Mouse (Mus musculus) adrenal gland, postnatal 4 days (tissue): Measurements from ENCODE around the gene Rnf152. TPM values are rescaled to one million over a fixed set of nuclear protein-coding genes. Genes with fewer than 3 reads are reported as not detected.
A peak's percentile ranks its signal among the peaks of the same experiment; 100 is the strongest.

Experiments used
- DNase-seq, 2 experiments: peaks; one replicate each; pipeline ENCODE4 v3.0.0; 2021 to 2022; ENCODE audit warnings: low spot score in 2 of 2, mixed read lengths in 2 of 2
- long read RNA-seq, 2 experiments: library from polyadenylated mRNA; stranded (forward); transcript quantifications; one replicate each; pipeline ENCODE4 v2.0.0; 2021
- total RNA-seq, 2 experiments: library from RNA; stranded (reverse); gene quantifications; 2 replicates each; pipeline ENCODE4 v1.2.3; 2021

The Rnf152 gene
- total RNA-seq, result 1 to 10 TPM; 3.5 to 4.0 TPM
- long read RNA-seq, experiment 1, full-length matches to known transcripts, result 1 of 1 reads
- long read RNA-seq, experiment 1, partial matches to known transcripts, result 0 of 1 reads
- long read RNA-seq, experiment 1, other reads (novel, unspliced or antisense), result 0 of 1 reads
- long read RNA-seq, experiment 2, full-length matches to known transcripts, result 1 of 4 reads
- long read RNA-seq, experiment 2, partial matches to known transcripts, result 0 of 4 reads
- long read RNA-seq, experiment 2, other reads (novel, unspliced or antisense), result 3 of 4 reads

DNA sequence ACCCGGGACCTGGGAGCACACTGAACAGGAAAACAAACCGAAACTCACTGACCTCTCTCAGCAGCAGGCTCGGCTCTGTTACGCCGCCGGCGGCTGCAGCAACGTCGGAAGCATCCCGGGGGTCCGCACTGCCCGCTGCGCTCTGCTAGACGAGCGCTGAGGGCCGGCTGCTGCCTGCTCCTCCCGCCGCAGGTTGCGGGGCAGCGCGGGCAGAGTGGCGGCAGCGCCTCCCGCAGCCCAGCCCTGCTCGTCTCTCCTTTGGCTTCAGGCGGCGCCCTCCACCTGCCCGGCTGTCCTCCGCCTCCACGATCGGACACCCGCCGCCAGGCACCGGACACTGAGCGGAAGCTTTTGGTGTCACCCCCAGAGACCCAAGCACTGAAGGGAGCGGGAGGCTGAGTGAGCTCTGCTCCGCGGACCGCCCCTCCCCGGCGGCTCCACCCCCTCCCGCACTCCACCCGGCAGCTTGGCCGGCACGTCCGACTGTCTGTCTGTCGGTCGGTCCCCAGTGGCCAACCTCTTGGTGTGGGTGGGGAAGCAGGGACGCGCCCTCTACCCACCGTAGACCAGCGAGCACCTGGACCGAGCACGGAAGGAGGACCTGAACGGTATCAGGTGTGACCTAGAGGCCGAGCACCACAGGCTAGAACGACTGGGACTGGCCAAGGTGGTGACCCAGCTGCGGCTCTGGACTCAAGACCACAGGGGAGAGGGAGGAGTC lies at the start of gene Rnf152:
TSS of gene Rnf152 (minus strand) at position 420 of the 721 bp plus-strand sequence.
- peak; percentile 19 to 36 for DNase-seq

DNA sequence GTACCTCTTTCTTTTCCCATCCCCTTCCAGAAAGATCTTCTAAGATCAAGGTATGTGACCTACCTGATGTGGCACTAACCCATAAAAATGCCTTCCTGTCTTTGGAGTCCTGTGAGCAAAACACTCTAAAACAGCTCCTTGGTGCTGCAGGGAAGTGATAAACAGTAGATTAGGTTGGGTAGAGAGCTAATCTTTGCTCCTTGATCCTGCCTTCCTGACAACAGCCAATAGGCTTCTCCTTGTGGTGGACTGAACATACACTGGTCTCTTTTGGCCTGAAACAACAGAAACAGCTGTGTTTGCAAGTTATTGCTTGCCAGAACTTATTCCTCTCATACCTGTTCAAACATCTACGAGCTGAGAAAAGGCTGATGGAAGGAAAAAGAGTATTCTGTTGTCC lies 46.3 kb upstream of the Rnf152 start:
- no peak for DNase-seq

DNA sequence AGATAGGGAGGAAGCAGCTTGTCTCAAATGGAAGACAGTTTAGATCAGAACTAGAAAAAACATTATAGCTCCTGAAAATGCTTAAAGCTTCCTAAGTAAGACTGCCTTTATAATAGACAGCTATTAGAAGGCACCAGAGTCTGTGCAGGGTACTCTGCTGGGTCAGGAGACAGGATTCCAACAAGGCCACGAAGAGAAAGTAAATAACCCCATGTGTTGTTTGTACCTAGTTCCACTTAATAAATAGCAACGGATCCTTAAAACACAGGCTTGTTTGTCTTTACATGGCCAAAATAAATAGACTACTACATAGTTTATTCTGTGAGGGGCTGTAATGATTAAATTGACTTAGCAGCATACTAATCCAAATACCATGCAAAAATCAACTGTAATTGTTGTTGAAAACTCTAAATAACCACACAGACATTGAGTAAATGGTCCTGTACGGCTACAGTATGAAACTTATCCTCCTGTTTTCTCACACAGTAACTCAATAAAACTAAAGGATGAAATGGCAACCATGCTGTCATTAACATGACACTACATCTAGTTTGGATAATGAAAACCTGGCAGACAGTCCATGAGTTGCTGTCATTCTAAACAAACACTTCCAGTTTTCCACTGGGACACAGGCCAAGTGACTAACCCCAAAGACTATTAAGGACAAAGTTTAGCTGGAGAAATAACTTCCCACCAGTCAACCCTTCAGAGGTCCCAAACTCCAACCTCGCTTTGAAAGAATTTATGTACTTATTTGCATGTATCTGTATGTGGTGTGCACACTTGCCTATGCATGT lies 27.8 kb upstream of the Rnf152 start:
- DNase-seq, result no peak

DNA sequence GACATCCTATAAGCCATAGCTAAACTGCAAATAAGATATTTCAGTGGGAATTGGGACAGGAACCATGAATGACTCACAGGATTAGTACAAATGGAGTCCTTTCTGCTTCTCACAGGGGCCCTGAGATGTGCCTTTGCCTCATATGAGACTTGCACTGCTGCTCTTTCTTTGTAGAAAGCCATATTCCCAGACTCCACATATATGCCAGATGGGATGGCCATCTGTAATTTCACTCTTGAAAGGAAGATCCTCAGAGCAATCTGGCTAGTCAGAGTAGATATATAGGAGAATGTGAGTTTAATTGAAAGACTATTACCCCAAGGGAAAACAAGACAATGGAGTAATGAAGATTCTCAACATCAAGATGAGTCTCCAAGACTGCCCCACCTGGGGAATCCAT lies 21.0 kb upstream of the Rnf152 start:
- no peak for DNase-seq

DNA sequence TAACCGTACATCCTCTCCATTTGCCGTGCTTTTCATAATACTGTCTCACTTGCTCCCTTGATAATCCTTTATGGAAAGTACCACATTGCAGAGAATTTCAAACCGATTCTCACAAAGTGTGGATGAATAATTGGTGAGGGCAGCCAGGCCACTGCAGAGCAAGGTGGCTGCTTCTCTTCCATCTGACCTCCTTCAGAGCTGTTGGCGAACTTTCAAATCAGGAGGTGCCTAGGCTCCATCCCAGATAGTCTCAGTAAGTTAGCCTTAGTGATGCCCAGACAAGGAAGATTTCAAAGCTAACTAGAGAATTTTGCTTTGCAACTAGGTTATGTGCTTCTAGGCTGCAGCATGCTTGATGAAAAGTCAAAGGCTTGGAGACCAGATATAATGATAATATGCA lies 18.1 kb upstream of the Rnf152 start:
- no peak for DNase-seq

DNA sequence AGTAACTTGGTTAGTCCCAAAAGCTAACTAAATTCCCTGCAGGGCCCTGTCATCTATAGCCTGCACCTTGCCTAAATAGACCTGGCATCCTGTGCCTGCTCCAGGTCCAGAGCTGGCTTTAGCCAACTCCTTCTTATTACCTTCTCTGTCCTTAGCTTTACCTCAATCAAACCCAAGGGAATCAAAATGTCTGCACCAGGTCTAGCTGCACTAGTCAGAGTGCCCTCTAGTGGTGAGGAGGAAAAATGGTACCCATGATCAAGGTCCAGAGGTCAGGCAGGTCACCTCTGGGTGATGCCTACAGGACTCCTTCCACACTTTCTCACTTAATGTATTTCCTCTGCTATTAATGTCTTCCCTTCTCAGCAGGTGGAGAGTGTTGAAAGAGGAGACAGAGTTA lies 6.2 kb upstream of the Rnf152 start:
- no peak for DNase-seq

DNA sequence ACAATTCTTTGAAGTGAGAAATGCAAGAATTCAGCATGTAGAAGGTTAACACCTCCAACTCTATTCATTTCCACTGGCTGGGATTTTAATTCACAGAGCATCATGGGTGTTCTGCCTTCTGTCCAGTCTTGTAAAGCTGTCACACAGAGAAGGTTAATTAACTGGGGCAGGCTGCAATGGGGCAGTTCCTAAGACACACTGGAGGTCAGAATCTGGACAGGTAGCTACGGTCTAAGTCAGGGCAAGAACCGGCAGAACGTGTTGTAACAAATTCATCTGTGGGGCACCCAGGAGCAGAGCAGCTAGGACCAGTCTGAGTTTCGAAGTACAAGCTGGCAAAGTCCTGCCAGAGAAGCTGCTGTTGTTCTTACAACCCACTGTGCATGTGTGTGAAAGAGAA lies 2.4 kb upstream of the Rnf152 start:
- DNase-seq, result no peak

DNA sequence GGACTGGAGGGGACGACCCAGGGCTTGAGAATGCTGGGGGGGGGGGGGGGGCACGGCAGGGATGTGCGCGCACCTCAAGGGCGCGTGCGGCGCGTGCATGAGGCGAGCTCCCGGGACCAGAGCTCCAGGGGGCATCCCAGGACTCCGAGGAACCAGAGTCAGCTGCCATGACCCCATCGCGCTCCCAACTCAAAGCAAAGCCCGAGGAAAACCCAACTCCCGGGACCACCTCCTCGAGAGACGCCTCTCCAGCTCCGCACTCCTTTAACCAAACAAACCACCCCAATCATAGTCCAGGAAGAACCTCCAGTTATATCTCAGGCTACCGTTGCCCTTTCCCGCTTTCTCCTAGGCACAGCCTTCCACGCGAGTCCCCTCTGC lies 610 bp downstream of the Rnf152 start:
- DNase-seq, result peak in 1 of 2 experiments; percentile 7

DNA sequence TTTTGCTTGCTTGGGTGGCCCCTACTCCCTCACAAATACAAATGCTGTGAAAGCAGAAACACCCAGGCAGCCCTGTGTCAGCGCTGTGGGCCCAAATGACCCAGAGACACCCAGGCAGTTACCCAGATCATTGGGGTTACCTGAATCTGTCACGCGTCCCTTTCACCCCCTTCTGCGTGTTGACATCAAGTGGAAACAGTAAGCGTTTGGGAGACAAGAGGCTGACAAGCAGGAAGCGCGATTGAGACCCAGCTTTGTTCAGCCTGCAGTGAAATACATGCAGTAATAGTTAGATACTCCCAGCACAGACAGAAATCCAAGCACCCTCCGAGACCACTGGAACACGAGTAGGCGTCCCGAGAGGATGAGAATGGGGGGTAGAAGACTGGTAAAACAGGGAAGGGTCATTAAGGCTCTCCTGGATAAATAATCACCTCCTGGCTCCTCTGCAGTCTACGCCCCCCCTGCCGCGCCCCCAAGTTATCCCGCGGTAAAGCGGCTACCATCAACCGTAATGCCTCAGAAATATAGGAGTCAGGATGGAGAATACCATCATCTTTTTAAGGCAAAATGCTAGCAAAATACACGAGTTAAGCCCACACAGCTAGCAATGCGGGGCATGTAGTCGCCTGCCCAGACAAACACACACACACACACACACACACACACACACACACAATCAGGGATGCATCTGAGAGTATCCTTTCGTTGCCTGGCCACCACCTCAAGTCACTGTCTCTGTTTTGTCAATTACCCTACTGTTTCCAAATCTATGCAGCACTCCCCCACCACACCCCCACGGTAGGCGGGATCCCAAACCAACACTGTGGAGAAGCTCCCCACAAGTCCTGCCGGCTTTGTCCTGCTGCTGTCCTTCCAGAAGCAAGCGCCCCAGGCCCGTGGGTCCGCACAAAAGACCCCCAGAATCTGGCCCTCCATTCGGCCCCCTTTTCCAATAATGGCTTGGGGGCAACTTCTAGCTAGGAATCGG lies 1.3 kb downstream of the Rnf152 start:
- DNase-seq, result no peak

DNA sequence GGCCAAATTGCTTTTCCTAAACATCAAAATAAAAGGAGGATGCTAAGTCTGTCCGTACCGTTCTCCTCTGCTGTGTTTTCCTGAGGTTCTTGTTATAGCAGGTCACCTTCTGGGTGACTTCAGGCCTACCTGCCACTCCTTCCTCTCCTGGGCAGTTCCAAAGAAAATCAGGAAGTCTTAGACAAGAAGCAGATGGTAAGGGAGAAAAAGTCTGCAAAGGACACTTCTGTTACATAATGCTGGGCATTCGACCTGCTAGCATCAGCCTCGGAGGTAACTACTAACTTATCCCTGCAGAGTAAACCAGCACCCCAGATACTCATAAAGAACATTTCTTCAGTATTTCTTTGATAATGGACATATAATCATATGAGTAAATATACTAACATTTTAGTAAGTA lies 4.7 kb downstream of the Rnf152 start:
- DNase-seq, result no peak

DNA sequence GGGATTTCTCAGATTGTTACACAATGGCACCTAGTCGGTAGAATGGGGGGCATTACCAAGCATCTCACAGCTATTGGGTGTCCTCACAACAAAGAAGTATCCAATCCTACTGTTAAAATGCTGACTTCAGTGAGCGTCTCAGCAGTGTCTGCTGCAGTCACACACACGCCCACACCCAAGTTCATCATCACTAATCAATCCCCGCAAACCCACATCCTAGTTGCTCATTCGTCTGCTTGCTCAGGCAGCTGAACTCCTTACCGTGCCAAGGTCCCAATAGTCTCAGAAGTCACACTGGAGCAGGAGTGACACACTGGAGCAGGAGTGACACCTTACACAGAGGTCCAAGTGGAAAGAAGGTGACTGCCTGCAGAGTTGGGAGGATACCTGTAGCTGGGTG lies 14.2 kb downstream of the Rnf152 start:
- DNase-seq, result no peak

DNA sequence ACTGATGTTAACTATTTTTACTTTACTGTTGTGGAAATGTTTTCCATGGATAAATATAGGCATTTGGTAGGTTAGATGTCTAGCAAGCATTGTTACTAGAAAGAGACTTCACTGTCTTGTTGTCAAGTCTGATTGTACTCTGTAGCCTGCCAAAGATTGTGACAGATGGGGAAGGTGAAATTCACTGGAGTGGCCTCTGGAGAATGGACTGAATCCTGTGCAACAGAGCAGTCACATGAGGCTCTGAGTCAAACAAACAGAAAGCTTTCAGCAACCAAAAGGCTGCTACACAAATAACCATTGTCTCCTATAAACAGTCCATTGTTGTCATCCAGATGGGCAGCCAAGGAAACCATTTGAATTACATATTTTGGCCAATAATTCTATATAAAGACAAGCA lies 15.6 kb downstream of the Rnf152 start:
- no peak for DNase-seq

DNA sequence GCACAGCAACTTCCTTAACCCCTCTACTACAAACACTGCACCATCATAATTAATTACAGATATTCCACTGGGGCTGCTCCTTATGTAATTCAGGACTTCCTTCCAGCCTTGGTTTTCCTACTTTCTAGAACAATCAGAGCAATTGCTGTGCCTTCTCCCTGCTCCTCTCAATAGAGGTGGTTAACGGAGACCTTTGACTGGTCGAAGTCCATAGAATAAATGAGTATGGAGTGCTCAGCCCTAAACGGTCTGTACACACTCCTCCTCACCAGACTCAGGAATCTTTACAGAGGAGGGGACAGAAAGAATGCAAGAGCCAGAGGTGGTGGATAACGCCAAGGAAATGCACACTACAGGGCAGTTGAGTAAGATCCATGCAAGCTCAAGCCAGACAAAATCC lies 19.1 kb downstream of the Rnf152 start:
- DNase-seq, result no peak

DNA sequence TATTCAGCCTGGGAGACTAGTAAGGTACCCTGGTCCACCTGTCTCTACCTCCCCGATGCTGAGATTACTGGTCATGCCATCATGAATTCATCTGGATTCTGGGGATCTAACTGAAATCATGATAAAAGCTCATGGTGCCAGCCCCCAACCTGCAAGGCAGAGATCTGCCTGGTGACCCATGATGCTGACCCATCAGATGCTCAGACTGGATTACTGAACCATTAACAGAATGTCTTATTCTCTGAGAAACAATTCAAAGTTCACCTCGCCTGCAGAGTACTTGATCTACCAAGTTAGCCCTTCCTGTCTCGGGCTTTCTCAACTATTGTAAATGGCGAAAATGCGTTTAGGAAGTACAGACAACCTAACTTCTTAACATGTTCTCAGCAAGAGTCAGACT lies 20.4 kb downstream of the Rnf152 start:
- DNase-seq, result no peak

DNA sequence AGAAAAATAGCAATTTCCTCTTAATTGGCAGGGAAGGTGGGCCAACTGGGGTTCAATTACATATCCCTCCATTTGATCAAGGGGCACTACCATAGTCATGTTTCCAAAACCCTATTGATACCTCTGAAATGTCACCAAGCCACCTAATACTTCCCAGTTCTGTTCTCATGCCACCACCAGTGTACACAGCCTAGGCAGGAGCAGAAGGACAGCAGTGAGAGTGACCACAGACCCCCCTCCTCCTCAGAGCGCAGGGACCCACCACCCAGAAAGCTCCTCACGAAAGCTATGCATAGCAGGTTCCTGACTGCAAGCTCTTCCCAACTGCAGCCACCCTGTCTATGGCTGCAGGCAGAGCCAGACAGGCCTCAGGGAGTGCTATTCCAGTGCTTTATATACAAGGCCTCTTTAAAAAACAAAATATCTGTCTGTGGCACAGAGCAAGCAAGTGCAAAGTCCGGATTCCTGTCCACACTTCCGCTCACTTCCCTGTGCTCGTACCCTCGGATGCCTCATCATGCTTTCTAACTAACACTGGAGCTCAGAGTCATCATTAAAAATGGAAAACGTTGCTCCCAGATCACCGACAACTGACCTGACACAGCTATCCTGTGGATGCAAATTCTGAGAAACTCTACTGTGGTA lies 24.3 kb downstream of the Rnf152 start:
- DNase-seq, result no peak

DNA sequence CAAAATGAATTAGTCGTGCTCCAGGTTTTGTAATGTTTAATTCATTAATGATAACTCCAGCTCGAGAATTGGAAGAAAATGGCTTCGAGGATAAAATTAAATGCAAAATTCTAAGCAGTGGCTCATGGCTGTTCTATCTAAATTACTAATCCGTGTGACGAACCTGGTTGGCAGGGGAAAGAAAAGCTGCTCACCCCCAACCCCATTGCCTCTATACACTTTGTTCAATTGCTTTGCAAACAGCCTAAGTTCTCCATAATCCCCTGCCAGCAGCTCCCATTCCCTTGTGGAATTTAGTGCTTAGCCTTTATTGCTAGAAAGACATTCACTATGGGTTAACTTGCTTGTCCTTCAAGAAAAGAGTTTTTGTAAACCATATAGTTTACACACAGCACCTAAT lies 24.9 kb downstream of the Rnf152 start:
- no peak for DNase-seq

DNA sequence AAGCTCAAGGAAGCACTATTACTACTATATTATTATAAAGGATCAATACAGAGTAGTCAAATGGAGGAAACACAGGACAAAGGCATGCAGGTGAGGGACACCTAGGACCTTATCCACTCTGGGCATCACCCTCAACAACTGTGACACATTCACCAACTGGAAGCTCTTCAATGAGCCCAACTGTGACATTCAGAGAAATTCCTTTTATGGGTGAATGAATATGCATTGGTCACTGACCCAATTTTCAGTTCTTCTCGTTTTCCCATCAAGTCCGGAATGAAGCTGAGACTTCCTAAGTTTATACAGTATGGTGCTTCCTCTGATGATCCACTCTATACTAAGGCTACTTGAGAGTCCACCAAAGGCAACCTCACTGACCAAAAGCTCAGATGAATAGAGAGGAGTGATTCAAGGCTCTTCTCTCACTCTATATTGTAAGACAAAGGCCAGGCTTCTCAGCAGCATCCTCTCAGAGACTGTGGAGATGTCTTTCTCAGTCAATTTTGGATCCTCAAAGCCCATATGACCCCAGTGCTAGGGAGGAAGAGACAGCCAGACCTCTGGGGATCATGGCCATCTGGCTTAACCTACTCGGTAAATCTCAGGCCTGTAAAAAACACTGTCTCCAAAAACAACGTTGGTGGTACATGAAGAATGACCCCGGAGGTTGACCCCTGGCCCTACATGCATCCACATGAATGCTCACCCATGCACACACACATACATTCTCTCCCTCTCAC lies 25.8 kb downstream of the Rnf152 start:
- no peak for DNase-seq

DNA sequence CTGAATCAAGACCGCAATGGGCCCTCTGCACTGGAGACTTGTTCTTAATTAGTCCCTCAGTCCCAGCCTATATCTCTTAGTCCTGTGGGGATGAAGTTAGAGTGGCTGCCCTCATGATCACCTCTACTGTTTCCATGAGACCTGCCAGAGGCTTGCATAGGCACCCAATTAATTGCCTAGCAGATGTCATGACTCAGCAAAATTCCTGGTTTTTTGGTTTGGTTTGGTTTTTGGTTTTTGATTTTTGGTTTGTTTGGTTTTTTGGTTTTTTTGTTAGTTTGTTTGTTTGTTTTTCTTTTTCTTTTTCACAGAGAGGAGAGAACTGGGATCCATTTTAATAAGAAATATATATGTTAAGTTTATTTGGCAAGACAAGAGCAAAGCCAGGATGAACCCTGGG lies 28.7 kb downstream of the Rnf152 start:
- DNase-seq, result no peak

DNA sequence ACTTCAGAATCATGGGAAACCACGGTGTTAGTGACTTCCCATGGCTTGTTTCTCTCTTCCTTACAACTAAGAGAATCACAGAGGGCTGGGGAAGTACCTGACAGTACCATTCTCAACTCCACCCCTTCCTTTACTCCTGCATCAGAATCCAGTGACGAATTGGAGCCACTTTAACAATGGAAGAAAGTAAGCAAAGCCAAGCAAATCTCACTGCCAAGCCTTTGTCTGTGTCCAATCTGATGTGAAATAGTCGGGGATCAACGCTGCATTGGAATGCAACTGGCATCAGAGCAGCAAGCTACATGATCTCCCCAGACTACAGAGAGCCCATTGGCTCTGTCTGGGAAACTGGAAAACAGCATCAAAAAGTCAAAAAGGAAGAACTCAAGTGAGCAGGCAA lies 31.9 kb downstream of the Rnf152 start:
- DNase-seq, result no peak
